Mouse (Mus musculus) G1E-ER4 (cell line): ENCODE data around the gene Rhox4c. TPM values are rescaled to one million over a fixed set of nuclear protein-coding genes. Genes with fewer than 3 reads are reported as not detected.
"Not testable (repeated sequence)": the region's sequence is repeated elsewhere in the genome, so short reads cannot be mapped to it uniquely, and the experiment has no call there.

Source experiments
- GATA1 ChIP-seq: IDR thresholded peaks from one replicate; pipeline ENCODE4 v1.8.0; 2012; ENCODE audit warnings: low read length, inconsistent platforms
- polyA plus RNA-seq: library from polyadenylated mRNA; stranded (reverse); fragments of >175 nt; gene quantifications from 2 replicates; pipeline ENCODE4 v1.2.3, GENCODE M21; 2012

Rhox4c gene
- polyA plus RNA-seq, result not detected in 2 replicates

DNA sequence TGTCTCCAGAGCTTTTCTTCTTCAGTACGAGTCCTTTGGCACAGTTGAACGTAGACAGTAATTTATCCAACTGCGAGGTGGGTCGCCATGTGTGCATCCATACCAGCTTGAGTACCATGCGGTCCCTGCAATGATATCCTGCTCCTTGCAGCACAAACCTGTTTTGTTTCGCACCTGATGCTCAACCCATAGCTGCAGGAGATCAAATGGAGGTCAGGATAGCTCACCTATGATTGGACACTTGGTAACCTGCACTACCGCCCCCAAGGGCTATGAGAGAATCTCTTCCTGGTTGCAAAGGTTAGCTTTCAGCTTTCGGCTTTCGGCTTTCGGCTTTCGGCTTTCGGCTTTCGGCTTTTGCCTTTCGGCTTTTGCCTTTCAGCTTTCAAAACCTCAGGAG is at the start of gene Rhox4c:
Gene Rhox4c, plus strand, starts transcription at position 301 of the 400 bp plus-strand sequence.
- not testable (repeated sequence) for TF ChIP-seq GATA1

- not testable (repeated sequence) for TF ChIP-seq GATA1
These were observed 47.9 kb upstream of the Rhox4c start, which contains the start of gene Rhox4b for GRCm38 (mm10) chrX:37432194-37432593. Rhox4b (plus strand) TSS chrX:37432494.

DNA sequence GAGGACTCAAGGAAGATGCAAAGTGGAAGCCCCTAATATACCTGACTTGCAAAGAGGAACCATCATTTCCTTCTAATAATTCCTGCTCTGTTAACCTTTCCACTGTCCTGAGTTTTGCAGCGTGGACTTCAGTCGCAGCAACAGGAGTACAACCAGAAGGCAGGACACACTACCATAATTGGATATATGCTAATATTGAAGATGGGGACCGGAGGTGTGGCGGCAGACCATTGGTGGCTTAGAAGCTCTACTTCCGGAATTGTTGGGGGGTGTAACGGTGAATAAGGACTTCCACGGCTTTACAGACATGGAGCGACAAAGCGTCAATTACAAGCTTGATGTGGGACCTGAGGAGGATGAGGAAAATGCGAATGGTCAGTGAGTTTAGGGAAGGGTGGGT is 26.8 kb upstream of the Rhox4c start, which contains the start of gene Rhox2c:
Gene Rhox2c, plus strand, starts transcription at position 301 of the 400 bp plus-strand sequence.
- not testable (repeated sequence) for TF ChIP-seq GATA1

DNA sequence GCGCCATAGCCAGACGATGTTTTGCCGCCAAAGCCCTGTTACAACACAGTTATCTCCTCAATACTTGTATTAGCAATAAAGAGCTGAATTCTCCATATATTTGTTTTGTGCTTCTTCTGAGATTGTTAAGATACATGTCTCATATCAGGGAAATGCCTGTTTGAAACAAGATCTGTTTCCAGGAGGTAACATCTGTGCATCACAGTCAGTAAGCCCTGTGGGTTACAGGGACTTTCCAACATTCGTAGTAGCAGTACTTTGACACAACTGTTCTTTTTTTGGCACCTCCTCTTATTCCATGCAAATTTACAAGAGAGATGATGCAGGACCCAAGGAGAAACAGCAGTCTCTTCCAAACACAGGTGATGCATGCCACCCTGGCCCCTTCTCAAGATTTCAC is 21.9 kb upstream of the Rhox4c start, which contains the start of gene Rhox3c:
Gene Rhox3c, plus strand, starts transcription at position 301 of the 400 bp plus-strand sequence.
- not testable (repeated sequence) for TF ChIP-seq GATA1

DNA sequence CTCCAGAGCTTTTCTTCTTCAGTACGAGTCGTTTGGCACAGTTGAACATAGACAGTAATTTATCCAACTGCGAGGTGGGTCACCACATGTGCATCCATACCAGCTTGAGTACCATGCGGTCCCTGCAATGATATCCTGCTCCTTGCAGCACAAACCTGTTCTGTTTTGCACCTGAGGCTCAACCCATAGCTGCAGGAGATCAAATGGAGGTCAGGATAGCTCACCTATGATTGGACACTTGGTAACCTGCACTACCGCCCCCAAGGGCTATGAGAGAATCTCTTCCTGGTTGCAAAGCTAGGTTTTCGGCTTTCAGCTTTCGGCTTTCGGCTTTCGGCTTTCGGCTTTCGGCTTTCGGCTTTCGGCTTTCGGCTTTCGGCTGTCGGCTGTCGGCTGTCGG is 33.9 kb downstream of the Rhox4c start, which contains the start of gene Rhox4d:
Gene Rhox4d, plus strand, starts transcription at position 301 of the 400 bp plus-strand sequence.
- TF ChIP-seq GATA1, result not testable (repeated sequence)

GRCm38 (mm10) chrX:37530152-37530551 is 50.0 kb downstream of the Rhox4c start, which contains the start of gene Rhox2e:
Rhox2e (plus strand) TSS chrX:37530452.
- not testable (repeated sequence) for TF ChIP-seq GATA1

Other genes with a start within 250 kb of the Rhox4c start
- gene Rhox2a, start 235.4 kb upstream of the Rhox4c start, polyA plus RNA-seq, result not detected in 2 replicates
- gene Rhox3a, start 230.4 kb upstream of the Rhox4c start, polyA plus RNA-seq, result not detected in 2 replicates
- not detected in 2 replicates for gene Rhox4a, start 215.0 kb upstream of the Rhox4c start, polyA plus RNA-seq
- gene Rhox3a2, start 100.3 kb upstream of the Rhox4c start, polyA plus RNA-seq, result not detected in 2 replicates
- gene Rhox4a2, start 89.5 kb upstream of the Rhox4c start, polyA plus RNA-seq, result not detected in 2 replicates
- not detected in 2 replicates for gene Rhox2b, start 68.3 kb upstream of the Rhox4c start, polyA plus RNA-seq
- not detected in 2 replicates for gene Rhox4b, start 47.8 kb upstream of the Rhox4c start, polyA plus RNA-seq
- not detected in 2 replicates for gene Rhox2c, start 26.7 kb upstream of the Rhox4c start, polyA plus RNA-seq
- not detected in 2 replicates for gene Rhox3c, start 21.8 kb upstream of the Rhox4c start, polyA plus RNA-seq
- 0.12 and 0.18 TPM in 2 replicates for gene Rhox2d, start 13.1 kb downstream of the Rhox4c start, polyA plus RNA-seq
- not detected in 2 replicates for gene Rhox4d, start 34.0 kb downstream of the Rhox4c start, polyA plus RNA-seq
- gene Rhox2e, start 50.1 kb downstream of the Rhox4c start, polyA plus RNA-seq, result not detected in 2 replicates
- not detected in 2 replicates for gene Rhox3e, start 61.7 kb downstream of the Rhox4c start, polyA plus RNA-seq
- gene Rhox4e, start 77.1 kb downstream of the Rhox4c start, polyA plus RNA-seq, result not detected in 2 replicates
- not detected in 2 replicates for gene Rhox2f, start 91.1 kb downstream of the Rhox4c start, polyA plus RNA-seq
- not detected in 2 replicates for gene Rhox3f, start 100.7 kb downstream of the Rhox4c start, polyA plus RNA-seq
- gene Rhox4f, start 127.4 kb downstream of the Rhox4c start, polyA plus RNA-seq, result not detected in 2 replicates
- not detected in 2 replicates for gene Rhox3g, start 148.3 kb downstream of the Rhox4c start, polyA plus RNA-seq
- gene Rhox2g, start 163.1 kb downstream of the Rhox4c start, polyA plus RNA-seq, result not detected in 2 replicates
- gene Rhox4g, start 171.0 kb downstream of the Rhox4c start, polyA plus RNA-seq, result not detected in 2 replicates
- gene Rhox3h, start 188.4 kb downstream of the Rhox4c start, polyA plus RNA-seq, result not detected in 2 replicates
- 0.17 and 0.24 TPM in 2 replicates for gene Rhox2h, start 192.9 kb downstream of the Rhox4c start, polyA plus RNA-seq